ENCODE assay signal across 8 mouse cellular contexts in genomic region chr8:46740513-46741280, GRCm38 (mm10). TPM values are rescaled to one million over a fixed set of nuclear protein-coding genes. Genes with fewer than 3 reads are reported as not detected.
DNase-seq lines count a peak whose midpoint lies in the region; ATAC-seq and TF ChIP-seq lines count a peak whose summit lies in the region.

No protein-coding gene starts in this region.

- H3K4me2 ChIP-seq in intestine, postnatal 0 days (replicated peaks; ENCODE audit: low read depth), result peak overlapping the region; percentile 76
- peak overlapping the region; percentile 70 for H3K4me2 ChIP-seq in limb, embryonic 11.5 days (ENCODE audit: low read depth, severe bottlenecking)
- H3K4me2 ChIP-seq in midbrain, embryonic 12.5 days (replicated peaks), result peak overlapping the region; percentile 85

- peak overlapping the region; percentile 99 for H3K9ac ChIP-seq in intestine, postnatal 0 days (ENCODE audit: low read depth, low read length)
- peak overlapping the region; percentile 97 for H3K9ac ChIP-seq in limb, embryonic 11.5 days (ENCODE audit: low read length)
- peak overlapping the region; percentile 96 for H3K9ac ChIP-seq in midbrain, embryonic 12.5 days (replicated peaks)

- H3K9me3 ChIP-seq in intestine, postnatal 0 days (ENCODE audit: control insufficient read depth), result no peaks in the 10 kb centered on the region
- no peaks in the 10 kb centered on the region for H3K9me3 ChIP-seq in limb, embryonic 11.5 days (ENCODE audit: control insufficient read depth, low read length)
- H3K9me3 ChIP-seq in midbrain, embryonic 12.5 days, result peaks cover 6% of the 10 kb centered on the region; the same call in 1 of the 2 replicates

- peak; percentile 64 for ATAC-seq in granulocyte monocyte progenitor cell, adult 5-6 weeks (replicated peaks; ENCODE audit: poor library complexity, severe bottlenecking)
- peak; percentile 64 for ATAC-seq in intestine, postnatal 0 days
- peak; percentile 66 for ATAC-seq in limb, embryonic 11.5 days (ENCODE audit: insufficient number of reproducible peaks, low FRiP score, low TSS enrichment, low read depth)
- peak; percentile 75 for ATAC-seq in midbrain, embryonic 12.5 days (ENCODE audit: low FRiP score, low read depth)

- WGBS in intestine, postnatal 0 days, result under 1% methylated on average over 86 of the region's 97 CpGs
- under 1% methylated on average over 86 of the region's 97 CpGs for WGBS in limb, embryonic 11.5 days
- WGBS in midbrain, embryonic 12.5 days, result under 1% methylated on average over 90 of the region's 97 CpGs

- no peak for TF ChIP-seq CTCF in intestine, postnatal 0 days (IDR thresholded peaks at IDR 0.05; ENCODE audit: low read depth)

- peaks cover 10% of the 10 kb centered on the region; the same call in 1 of the 2 replicates for H3K4me1 ChIP-seq in intestine, postnatal 0 days (replicated peaks; ENCODE audit: control insufficient read depth, insufficient read depth, low read length)
- H3K4me1 ChIP-seq in limb, embryonic 11.5 days (ENCODE audit: control insufficient read depth, insufficient read depth, low read length), result peaks cover 4% of the 10 kb centered on the region; the same call in 1 of the 2 replicates
- H3K4me1 ChIP-seq in midbrain, embryonic 12.5 days, result peaks cover 12% of the 10 kb centered on the region

- DNase-seq in adrenal gland, adult 2 months, result peak; percentile 88
- peak; percentile 29 for DNase-seq in embryo, embryonic 11.5 days (ENCODE audit: low read depth, low spot score)
- peak; percentile 76 for DNase-seq in limb, embryonic 11.5 days (ENCODE audit: low spot score)
- peak; percentile 69 for DNase-seq in right cerebral cortex, postnatal 4 days
- DNase-seq in yolk sac, embryonic 10.5 days (ENCODE audit: low spot score), result peak; percentile 71

- H3K27me3 ChIP-seq in intestine, postnatal 0 days (replicated peaks; ENCODE audit: control insufficient read depth, insufficient read depth, low read length), result no peaks in the 10 kb centered on the region
- no peaks in the 10 kb centered on the region for H3K27me3 ChIP-seq in limb, embryonic 11.5 days (ENCODE audit: control insufficient read depth, insufficient read depth, low read length)
- H3K27me3 ChIP-seq in midbrain, embryonic 12.5 days, result peaks cover 5% of the 10 kb centered on the region; the same call in 1 of the 2 replicates

- H3K27ac ChIP-seq in intestine, postnatal 0 days (ENCODE audit: low read depth, low read length), result peak overlapping the region; percentile 99
- peak overlapping the region; percentile 83 for H3K27ac ChIP-seq in limb, embryonic 11.5 days (replicated peaks; ENCODE audit: low read depth, low read length)
- peak overlapping the region; percentile 90 for H3K27ac ChIP-seq in midbrain, embryonic 12.5 days (replicated peaks)

- peak overlapping the region; percentile 94 for H3K4me3 ChIP-seq in intestine, postnatal 0 days (ENCODE audit: low read depth, low read length)
- peak overlapping the region; percentile 87 for H3K4me3 ChIP-seq in limb, embryonic 11.5 days (ENCODE audit: low read depth, low read length)
- H3K4me3 ChIP-seq in midbrain, embryonic 12.5 days, result peak overlapping the region; percentile 94

- no peaks in the 10 kb centered on the region for H3K36me3 ChIP-seq in intestine, postnatal 0 days (ENCODE audit: control insufficient read depth, insufficient read depth)
- no peaks in the 10 kb centered on the region for H3K36me3 ChIP-seq in limb, embryonic 11.5 days (ENCODE audit: control insufficient read depth, insufficient read depth, low read length)
- H3K36me3 ChIP-seq in midbrain, embryonic 12.5 days, result no peaks in the 10 kb centered on the region

RNA-seq across cellular contexts. Expression of gene Irf2, which starts 1.2 kb away (rescaled TPM):
- 10 to 100 TPM; 51.1 to 56.8 TPM for total RNA-seq in adrenal gland, adult 2 months (2021)
- polyA plus RNA-seq in adrenal gland, adult 2 months (2012; rRNA removed), result 8.6 and 14.9 TPM in 2 replicates
- total RNA-seq in granulocyte monocyte progenitor cell, adult 5-6 weeks (2014; fragmentation: Nextera tagmentation), result 48.8 and 67.9 TPM in 2 replicates
- 12.6 and 20.4 TPM in 2 replicates for total RNA-seq in granulocyte monocyte progenitor cell, adult 5-6 weeks (2017)
- polyA plus RNA-seq in intestine, postnatal 0 days (2015; fragmentation: Nextera tagmentation; extraction: Ambion mirVana), result 43.3 and 46.2 TPM in 2 replicates
- 13.7 and 15.3 TPM in 2 replicates for polyA plus RNA-seq in limb, embryonic 11.5 days (2014; fragmentation: Nextera tagmentation; extraction: Ambion mirVana)
- polyA plus RNA-seq in midbrain, embryonic 12.5 days (2016; fragmentation: Nextera tagmentation; extraction: Ambion mirVana), result 7.7 and 9.4 TPM in 2 replicates

Comparison
In these comparisons a context has a peak if more than half of its experiments do, and no peak if none do; other contexts are left out.
1. Peak in every context shown above with its lines: DNase-seq, ATAC-seq, H3K4me3 ChIP-seq and H3K27ac ChIP-seq.
2. DNase-seq: peak in every context shown above with its lines; median percentile 88 in adrenal gland, adult 2 months; 76 in limb, embryonic 11.5 days; 71 in yolk sac, embryonic 10.5 days; 69 in right cerebral cortex, postnatal 4 days; 29 in embryo, embryonic 11.5 days.